Mouse (Mus musculus): ENCODE data around the gene Zfp282.

- TF ChIP-seq CTCF (IDR thresholded peaks at IDR 0.05; ENCODE audit: low read depth, low read length), result no peak
- TF ChIP-seq POLR2A (IDR thresholded peaks at IDR 0.05; ENCODE audit: extremely low read depth, insufficient read depth, low read length), result no peak
Measured at GRCm38 (mm10) chr6:47954425-47954824, 77.4 kb downstream of the Zfp282 start.
